Mouse (Mus musculus): Measurements from ENCODE around the gene Ephb1. TPM values are rescaled to one million over a fixed set of nuclear protein-coding genes. Genes with fewer than 3 reads are reported as not detected.

Ephb1 gene
- polyA plus RNA-seq, 1 experiment from 2014 or later, result 9.5 TPM

- Histone ChIP-seq H3K27me3 (ENCODE audit: low read depth, poor library complexity, severe bottlenecking) (peaks cover 83% of the 10 kb centered on the region), H3K4me3 (no peak overlapping the region), H3K4me1 (peaks cover 15% of the 10 kb centered on the region), H3K9me3 (replicated peaks) (no peaks in the 10 kb centered on the region), H3K27ac (replicated peaks) (no peak overlapping the region), H3K36me3 (no peaks in the 10 kb centered on the region)
- no peak for DNase-seq (ENCODE audit: low spot score)
- WGBS, result 85% methylated on average over 5 of the region's 5 CpGs
These were observed 152.6 kb downstream of the Ephb1 start for GRCm38 (mm10) chr9:102201867-102202266.

GRCm38 (mm10) chr9:102196856-102197255 is 157.6 kb downstream of the Ephb1 start:
- DNase-seq (ENCODE audit: low spot score), result no peak
- peaks cover 76% of the 10 kb centered on the region for H3K27me3 ChIP-seq (ENCODE audit: low read depth, poor library complexity, severe bottlenecking)
- H3K36me3 ChIP-seq, result peaks cover 8% of the 10 kb centered on the region; the same call in 1 of the 2 replicates
- H3K4me1 ChIP-seq, result peaks cover 37% of the 10 kb centered on the region
- H3K4me3 ChIP-seq, result no peak overlapping the region
- no peaks in the 10 kb centered on the region for H3K9me3 ChIP-seq (replicated peaks)
- 96% methylated on average over 6 of the region's 6 CpGs for WGBS
- H3K27ac ChIP-seq (replicated peaks), result no peak overlapping the region

DNA sequence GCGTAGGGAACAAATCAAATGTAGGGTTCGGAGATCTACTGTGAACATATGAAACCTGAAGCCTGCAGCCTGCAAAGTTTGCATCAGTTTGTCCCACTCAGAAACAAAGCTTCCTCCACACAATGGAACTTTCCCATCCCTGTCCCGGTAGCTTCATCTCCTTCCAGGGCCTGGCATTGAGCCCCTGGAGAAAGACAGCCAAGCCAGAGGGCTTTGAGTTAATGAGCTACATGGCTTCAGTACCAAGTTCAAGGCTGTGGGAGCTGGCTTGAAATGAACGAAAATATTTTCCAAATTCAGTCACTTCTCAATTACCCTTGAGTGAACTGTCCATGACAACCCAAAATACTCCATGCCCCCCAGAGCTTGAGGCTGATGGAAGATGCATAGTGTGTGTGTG is 160.4 kb downstream of the Ephb1 start:
- Histone ChIP-seq H3K27ac (replicated peaks) (0 out of 2 replicates have a peak overlapping the region, but pooled peaks have one; percentile 74), H3K9me3 (replicated peaks) (no peaks in the 10 kb centered on the region), H3K4me1 (peaks cover 40% of the 10 kb centered on the region), H3K27me3 (ENCODE audit: low read depth, poor library complexity, severe bottlenecking) (peaks cover 86% of the 10 kb centered on the region), H3K36me3 (peaks cover 8% of the 10 kb centered on the region; the same call in 1 of the 2 replicates), H3K4me3 (no peak overlapping the region)
- no peak for DNase-seq (ENCODE audit: low spot score)
- WGBS, result 83% methylated on average over 4 of the region's 4 CpGs

- Histone ChIP-seq H3K4me3 (no peak overlapping the region), H3K36me3 (peaks cover 8% of the 10 kb centered on the region; the same call in 1 of the 2 replicates), H3K27ac (replicated peaks) (peak overlapping the region; percentile 74), H3K9me3 (replicated peaks) (no peaks in the 10 kb centered on the region), H3K27me3 (ENCODE audit: low read depth, poor library complexity, severe bottlenecking) (peaks cover 79% of the 10 kb centered on the region), H3K4me1 (peaks cover 31% of the 10 kb centered on the region)
- WGBS, result 56% methylated on average over 13 of the region's 13 CpGs
- no peak for DNase-seq (ENCODE audit: low spot score)
These were observed 161.5 kb downstream of the Ephb1 start for GRCm38 (mm10) chr9:102192724-102193685.

- peaks cover 7% of the 10 kb centered on the region; the same call in 1 of the 2 replicates for H3K36me3 ChIP-seq
- H3K9me3 ChIP-seq (replicated peaks), result no peaks in the 10 kb centered on the region
- no peak for DNase-seq (ENCODE audit: low spot score)
- H3K27me3 ChIP-seq (ENCODE audit: low read depth, poor library complexity, severe bottlenecking), result peaks cover 69% of the 10 kb centered on the region
- 86% methylated on average over 9 of the region's 9 CpGs for WGBS
- H3K27ac ChIP-seq (replicated peaks), result no peak overlapping the region
- peaks cover 28% of the 10 kb centered on the region for H3K4me1 ChIP-seq
- no peak overlapping the region for H3K4me3 ChIP-seq
These were observed 164.4 kb downstream of the Ephb1 start for GRCm38 (mm10) chr9:102190058-102190457.

DNA sequence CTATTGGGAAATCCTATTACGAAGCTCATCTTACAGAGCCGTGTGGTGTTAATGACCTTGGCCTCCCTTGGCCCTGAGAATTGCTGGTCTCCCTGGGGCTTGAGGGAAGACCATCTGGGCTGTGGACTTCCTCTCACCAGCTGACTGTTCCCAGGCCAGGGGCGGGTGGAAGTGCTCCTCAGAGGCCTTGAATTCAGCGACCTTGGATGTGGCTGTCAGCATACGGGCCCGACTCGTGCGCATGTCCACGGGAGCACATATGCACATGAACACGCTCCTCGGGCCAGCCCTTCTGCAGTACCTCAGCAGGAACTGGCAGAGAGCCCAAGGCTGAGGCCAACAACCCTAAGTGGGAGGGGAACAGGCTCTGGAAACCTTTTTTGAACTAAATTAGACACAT is 165.1 kb downstream of the Ephb1 start:
- 75% methylated on average over 11 of the region's 11 CpGs for WGBS
- no peak overlapping the region for H3K4me3 ChIP-seq
- peaks cover 33% of the 10 kb centered on the region for H3K4me1 ChIP-seq
- no peaks in the 10 kb centered on the region for H3K9me3 ChIP-seq (replicated peaks)
- no peak overlapping the region for H3K27ac ChIP-seq (replicated peaks)
- DNase-seq (ENCODE audit: low spot score), result no peak
- H3K27me3 ChIP-seq (ENCODE audit: low read depth, poor library complexity, severe bottlenecking), result peaks cover 66% of the 10 kb centered on the region
- H3K36me3 ChIP-seq, result peaks cover under 1% of the 10 kb centered on the region; the same call in 1 of the 2 replicates

- Histone ChIP-seq H3K4me1 (peaks cover 49% of the 10 kb centered on the region), H3K4me3 (no peak overlapping the region), H3K27ac (replicated peaks) (0 out of 2 replicates have a peak overlapping the region, but pooled peaks have one; percentile 2), H3K27me3 (ENCODE audit: low read depth, poor library complexity, severe bottlenecking) (peaks cover 41% of the 10 kb centered on the region), H3K9me3 (replicated peaks) (no peaks in the 10 kb centered on the region), H3K36me3 (no peaks in the 10 kb centered on the region)
- 86% methylated on average over 22 of the region's 22 CpGs for WGBS
- DNase-seq (ENCODE audit: low spot score), result no peak
These were observed 170.7 kb downstream of the Ephb1 start for GRCm38 (mm10) chr9:102183663-102184274.

DNA sequence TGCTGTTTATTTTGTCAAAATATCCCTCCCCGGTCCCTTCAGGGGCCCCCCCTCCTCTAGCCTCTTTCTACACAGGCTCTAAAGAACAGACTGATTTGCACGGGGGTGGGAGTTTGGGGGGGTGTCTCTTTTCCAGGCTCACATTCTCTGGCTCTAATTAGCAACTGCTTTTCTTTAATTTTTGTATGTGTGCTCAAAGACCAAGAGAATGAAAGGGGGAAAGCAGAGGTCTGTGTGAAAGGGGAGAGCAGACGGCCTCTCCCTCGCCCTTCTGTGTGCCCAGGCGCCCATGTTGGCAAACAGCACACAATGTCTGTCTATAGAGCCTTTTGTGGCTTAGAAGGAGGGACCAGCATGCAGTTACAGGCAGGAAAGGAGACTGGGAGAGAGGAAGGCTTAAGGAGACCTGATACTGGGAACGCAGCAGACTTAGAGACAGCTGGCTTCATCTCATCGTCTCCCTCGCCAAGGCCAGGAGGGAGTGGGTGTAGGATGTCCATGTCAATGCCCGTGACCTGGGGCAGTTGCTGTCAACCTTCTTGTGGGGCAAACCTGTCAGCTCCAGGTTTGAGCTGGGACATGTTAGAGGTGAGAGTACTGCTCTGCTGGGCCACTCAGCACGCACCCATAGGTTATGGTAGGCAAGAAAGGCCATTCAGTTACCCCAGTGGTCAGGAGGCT is 172.5 kb downstream of the Ephb1 start:
- no peak for DNase-seq (ENCODE audit: low spot score)
- Histone ChIP-seq H3K9me3 (replicated peaks) (no peaks in the 10 kb centered on the region), H3K27ac (replicated peaks) (peak overlapping the region; percentile 80), H3K4me1 (peaks cover 56% of the 10 kb centered on the region), H3K27me3 (ENCODE audit: low read depth, poor library complexity, severe bottlenecking) (peaks cover 31% of the 10 kb centered on the region), H3K4me3 (no peak overlapping the region), H3K36me3 (no peaks in the 10 kb centered on the region)
- WGBS, result 58% methylated on average over 10 of the region's 10 CpGs

DNA sequence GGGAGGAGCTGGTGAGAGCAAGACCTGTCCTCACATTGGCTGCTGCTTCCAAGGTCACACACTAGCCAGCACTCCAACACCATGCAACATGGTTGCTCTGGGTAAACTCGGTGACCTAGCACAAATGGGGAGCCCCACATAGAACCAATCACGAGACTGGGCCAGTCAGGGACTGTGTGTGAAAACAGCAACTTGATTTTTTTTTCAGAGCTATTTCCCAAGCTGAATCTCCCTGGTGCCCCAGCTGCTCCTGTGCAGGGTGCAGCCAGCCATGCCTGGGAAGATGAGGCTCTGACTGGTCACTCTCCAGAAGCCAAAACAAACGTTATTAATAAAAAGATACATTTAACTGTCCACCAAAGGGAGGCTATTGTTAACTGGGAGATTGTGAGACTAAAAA is 173.2 kb downstream of the Ephb1 start:
- no peak overlapping the region for H3K4me3 ChIP-seq
- 35% methylated on average over 3 of the region's 3 CpGs for WGBS
- H3K4me1 ChIP-seq, result peaks cover 56% of the 10 kb centered on the region
- DNase-seq (ENCODE audit: low spot score), result no peak
- H3K36me3 ChIP-seq, result no peaks in the 10 kb centered on the region
- peak overlapping the region; percentile 80 for H3K27ac ChIP-seq (replicated peaks)
- H3K27me3 ChIP-seq (ENCODE audit: low read depth, poor library complexity, severe bottlenecking), result peaks cover 31% of the 10 kb centered on the region
- no peaks in the 10 kb centered on the region for H3K9me3 ChIP-seq (replicated peaks)

DNA sequence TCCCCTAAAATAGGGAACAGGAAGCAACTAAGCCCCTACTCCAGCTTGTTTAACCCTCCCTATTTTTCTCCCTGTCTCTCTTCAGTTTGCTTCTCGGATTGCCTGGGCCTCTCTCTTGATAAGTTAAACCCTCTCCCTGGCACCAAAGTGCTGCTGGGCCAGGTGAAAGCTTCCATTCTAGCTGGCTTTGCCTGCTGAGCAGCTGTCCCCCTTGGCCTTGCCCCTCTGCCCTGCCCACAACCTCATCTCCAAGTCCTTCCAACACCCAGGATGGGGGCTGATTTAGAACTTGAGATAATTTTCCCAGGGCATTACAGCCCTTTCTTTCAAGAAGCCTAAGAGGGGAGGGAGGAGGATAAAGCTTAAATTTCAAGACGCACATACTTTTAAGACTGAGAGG is 174.0 kb downstream of the Ephb1 start:
- Histone ChIP-seq H3K4me1 (peaks cover 56% of the 10 kb centered on the region), H3K4me3 (no peak overlapping the region), H3K9me3 (replicated peaks) (no peaks in the 10 kb centered on the region), H3K27ac (replicated peaks) (peak overlapping the region; percentile 80), H3K36me3 (no peaks in the 10 kb centered on the region), H3K27me3 (ENCODE audit: low read depth, poor library complexity, severe bottlenecking) (peaks cover 23% of the 10 kb centered on the region)
- DNase-seq (ENCODE audit: low spot score), result no peak
- 38% methylated on average over 2 of the region's 2 CpGs for WGBS

GRCm38 (mm10) chr9:102180070-102180469 is 174.4 kb downstream of the Ephb1 start:
- no peak overlapping the region for H3K4me3 ChIP-seq
- DNase-seq (ENCODE audit: low spot score), result no peak
- no peaks in the 10 kb centered on the region for H3K9me3 ChIP-seq (replicated peaks)
- peaks cover 52% of the 10 kb centered on the region for H3K4me1 ChIP-seq
- H3K36me3 ChIP-seq, result no peaks in the 10 kb centered on the region
- WGBS, result 68% methylated on average over 2 of the region's 2 CpGs
- peaks cover 19% of the 10 kb centered on the region; the same call in 1 of the 2 replicates for H3K27me3 ChIP-seq (ENCODE audit: low read depth, poor library complexity, severe bottlenecking)
- peak overlapping the region; percentile 80 for H3K27ac ChIP-seq (replicated peaks)

DNA sequence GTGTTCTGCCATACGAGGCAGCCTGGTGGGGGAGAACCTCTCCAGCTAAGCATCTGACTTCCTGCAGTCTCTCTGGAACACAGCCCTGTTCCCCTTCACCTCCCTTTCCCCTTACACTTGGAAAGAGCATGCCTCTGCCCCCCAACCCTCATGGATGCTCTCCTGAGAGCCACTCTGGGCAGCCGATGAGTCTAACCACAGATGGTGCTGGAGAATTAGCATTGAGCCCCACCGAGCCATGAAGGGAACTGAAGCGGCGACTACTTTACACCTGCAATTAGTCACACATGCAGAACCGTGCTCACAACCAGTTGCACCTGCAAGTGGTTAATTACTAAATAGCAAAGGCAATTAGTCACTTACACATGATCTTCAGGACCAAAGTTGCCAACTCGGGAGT is 184.8 kb downstream of the Ephb1 start:
- Histone ChIP-seq H3K36me3 (no peaks in the 10 kb centered on the region), H3K27ac (replicated peaks) (0 out of 2 replicates have a peak overlapping the region, but pooled peaks have one; percentile 13)
- WGBS, result 85% methylated on average over 7 of the region's 7 CpGs

More for the DNA sequence above, 184.8 kb downstream of the Ephb1 start:
- Histone ChIP-seq H3K27me3 (ENCODE audit: low read depth, poor library complexity, severe bottlenecking) (no peaks in the 10 kb centered on the region), H3K4me3 (no peak overlapping the region), H3K4me1 (no peaks in the 10 kb centered on the region), H3K9me3 (replicated peaks) (no peaks in the 10 kb centered on the region)
- DNase-seq (ENCODE audit: low spot score), result no peak

Measured in midbrain, embryonic 10.5 days (tissue).